Mouse (Mus musculus): ENCODE data around the gene Ppm1h.

DNA sequence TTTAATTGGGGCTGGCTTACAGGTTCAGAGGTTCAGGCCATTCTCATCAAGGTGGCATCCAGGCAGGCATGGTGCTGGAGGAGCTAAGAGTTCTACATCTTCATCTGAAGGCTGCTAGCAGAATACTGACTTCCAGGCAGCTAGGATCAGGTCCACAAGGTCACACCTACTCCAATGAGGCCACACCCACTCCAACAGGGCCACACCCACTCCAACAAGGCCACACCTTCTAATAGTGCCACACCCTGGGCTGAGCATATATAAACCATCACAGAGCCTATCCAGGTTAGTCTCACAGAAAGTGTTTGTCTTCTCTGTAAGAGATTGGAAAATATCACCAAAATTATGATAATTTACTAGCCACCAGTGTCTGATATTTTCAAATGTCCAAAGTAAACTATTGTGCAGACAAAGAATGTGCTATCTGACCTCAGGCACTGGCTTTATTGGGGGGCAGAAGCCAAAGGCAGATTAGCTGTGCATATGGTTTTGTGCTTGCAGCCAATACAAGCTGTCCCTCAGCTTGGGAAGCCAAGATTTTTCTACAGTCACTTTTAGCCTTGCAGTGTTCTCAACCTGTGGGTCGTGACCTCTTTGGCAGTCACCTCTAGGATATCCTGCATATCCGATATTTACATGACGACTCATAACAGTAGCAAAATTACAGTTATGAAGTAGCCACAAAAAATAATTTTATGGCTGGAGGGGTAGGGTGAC is 99.5 kb downstream of the Ppm1h start:
- TF ChIP-seq CTCF (IDR thresholded peaks at IDR 0.05; ENCODE audit: extremely low read depth, insufficient read depth, low read length), result no peak
- no peak for TF ChIP-seq POLR2A (IDR thresholded peaks at IDR 0.05; ENCODE audit: extremely low read depth, insufficient read depth, low read length)

Data from cortical plate, adult 2 months (tissue).